Mouse (Mus musculus) hindbrain, embryonic 14.5 days (tissue): ENCODE data around the gene Aen. TPM values are rescaled to one million over a fixed set of nuclear protein-coding genes. Genes with fewer than 3 reads are reported as not detected.
A peak's percentile ranks its signal among the peaks of the same experiment; 100 is the strongest.

Experiments
- ATAC-seq: fragments of 200-750 bp; cut with Nextera tagmentation; 2 replicates; pipeline ENCODE4 v1.8.0; 2017; ENCODE audit warnings: moderate number of reproducible peaks, mild to moderate bottlenecking, moderate TSS enrichment, moderate library complexity; ENCODE audit not compliant: low FRiP score
- DNase-seq: peaks from one replicate; pipeline ENCODE4 v3.0.0-alpha.2; 2015; ENCODE audit warnings: low spot score
- H3K27ac ChIP-seq: fragments of 300-500 bp; sonication (generic); 2 replicates; pipeline ENCODE4 v1.5.1; 2014; ENCODE audit warnings: mild to moderate bottlenecking, moderate library complexity
- H3K27me3 ChIP-seq: fragments of 300-500 bp; sonication (generic); 2 replicates; pipeline ENCODE4 v1.6.1; 2014; ENCODE audit warnings: mild to moderate bottlenecking, low read length, mixed read lengths; ENCODE audit not compliant: control insufficient read depth, insufficient read depth
- H3K36me3 ChIP-seq: fragments of 300-500 bp; sonication (generic); replicated peaks from 2 replicates; pipeline ENCODE4 v1.6.1; 2014; ENCODE audit not compliant: control insufficient read depth, insufficient read depth
- H3K4me1 ChIP-seq: fragments of 300-500 bp; sonication (generic); replicated peaks from 2 replicates; pipeline ENCODE4 v1.6.1; 2014; ENCODE audit warnings: antibody characterized with exemption, low read length, mixed read lengths; ENCODE audit not compliant: control insufficient read depth, insufficient read depth
- H3K4me2 ChIP-seq: fragments of 300-500 bp; sonication (generic); replicated peaks from 2 replicates; pipeline ENCODE4 v1.6.1; 2014; ENCODE audit warnings: mild to moderate bottlenecking, moderate library complexity
- H3K4me3 ChIP-seq: fragments of 300-500 bp; sonication (generic); replicated peaks from 2 replicates; pipeline ENCODE4 v1.5.1; 2014; ENCODE audit warnings: mild to moderate bottlenecking, low read length
- H3K9ac ChIP-seq: fragments of 300-500 bp; sonication (generic); 2 replicates; pipeline ENCODE4 v1.6.1; 2014
- H3K9me3 ChIP-seq: fragments of 300-500 bp; sonication (generic); 2 replicates; pipeline ENCODE4 v1.6.1; 2016; ENCODE audit warnings: low read length; ENCODE audit not compliant: control insufficient read depth
- WGBS: fragments of 180-500 bp; shearing (Covaris S2); extraction: QIAGEN DNeasy Blood & Tissue Kit; methylation state at CpG from one replicate; pipeline ENCODE4 v1.1.7; 2014; 5-methylcytosine and 5-hydroxymethylcytosine counted together
- polyA plus RNA-seq: library from polyadenylated mRNA; unstranded; fragments of >200 nt; fragmentation: Nextera tagmentation; extraction: Ambion mirVana; gene quantifications from 2 replicates; pipeline ENCODE4 v1.2.1, GENCODE M21; 2014

The Aen gene
- polyA plus RNA-seq, 1 experiment from 2014 or later = 42.0 TPM

DNA sequence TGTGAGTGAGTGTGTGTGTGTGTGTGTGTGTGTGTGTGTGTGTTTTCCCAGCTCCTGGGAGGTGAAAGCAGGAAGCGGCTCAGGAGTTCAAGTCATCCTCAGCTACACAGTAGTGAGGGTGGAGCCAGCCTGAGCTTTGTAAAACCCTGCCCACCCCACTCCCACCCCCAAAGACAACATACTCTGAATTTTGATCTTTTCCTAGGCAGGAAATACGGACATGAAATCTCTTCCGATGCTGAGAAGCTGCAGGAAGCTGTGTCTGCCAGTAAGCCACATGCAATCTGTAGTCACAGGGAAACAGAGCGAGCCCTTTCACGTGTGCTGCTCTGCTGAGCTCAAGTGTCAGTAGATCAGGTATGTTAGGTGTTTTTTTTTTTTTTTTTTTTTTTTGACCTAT lies 26.9 kb upstream of the Aen start:
- no peak for ATAC-seq
- Histone ChIP-seq H3K27ac (no peak overlapping the region), H3K4me3 (no peak overlapping the region), H3K9ac (no peak overlapping the region), H3K9me3 (no peaks in the 10 kb centered on the region), H3K27me3 (no peaks in the 10 kb centered on the region), H3K36me3 (no peaks in the 10 kb centered on the region), H3K4me2 (no peak overlapping the region), H3K4me1 (no peaks in the 10 kb centered on the region)
- WGBS = 83% methylated on average over 5 of the region's 5 CpGs
- DNase-seq = no peak

DNA sequence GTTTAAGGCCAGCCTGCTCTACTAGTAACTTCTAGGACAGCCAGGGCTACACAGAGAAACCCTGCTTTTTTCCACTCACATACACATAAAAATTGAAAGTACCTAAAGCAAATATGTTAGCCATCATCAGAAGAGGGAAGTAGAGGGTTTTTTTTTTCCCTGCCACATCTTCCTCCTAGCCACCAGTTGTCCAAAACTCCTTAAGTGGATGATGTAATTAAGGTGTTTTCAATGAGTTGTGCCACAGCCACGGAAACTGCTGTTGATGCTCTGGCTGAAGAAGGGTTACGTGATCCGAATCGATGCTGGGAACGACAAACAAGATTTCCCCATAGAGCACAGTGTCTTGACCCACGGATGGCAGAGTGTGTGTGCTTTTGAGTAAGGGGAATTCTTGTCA lies 23.3 kb upstream of the Aen start:
- Histone ChIP-seq H3K4me1 (no peaks in the 10 kb centered on the region), H3K4me3 (no peak overlapping the region), H3K36me3 (no peaks in the 10 kb centered on the region), H3K4me2 (no peak overlapping the region), H3K9me3 (no peaks in the 10 kb centered on the region), H3K27ac (no peak overlapping the region), H3K9ac (no peak overlapping the region), H3K27me3 (no peaks in the 10 kb centered on the region)
- WGBS = 76% methylated on average over 6 of the region's 6 CpGs
- no peak for DNase-seq
- no peak for ATAC-seq

DNA sequence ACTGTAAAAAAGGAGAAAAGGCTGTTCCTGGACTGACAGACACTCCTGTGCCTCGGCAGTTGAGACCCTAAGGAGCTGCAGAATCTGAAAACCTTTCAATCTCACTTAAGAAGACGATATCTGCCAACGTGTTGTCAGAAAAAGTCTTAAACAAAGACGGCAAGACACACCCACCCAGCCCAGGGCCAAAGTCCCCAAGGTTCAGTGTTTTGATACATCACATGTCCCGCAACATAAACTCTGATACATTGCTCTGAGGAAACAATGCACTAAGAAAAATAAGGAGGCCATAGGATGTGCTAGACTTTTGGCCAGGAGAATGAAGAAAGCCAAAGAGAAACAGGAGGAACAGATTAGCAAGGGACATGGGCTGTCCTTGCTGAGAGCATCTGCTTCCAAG lies 22.8 kb upstream of the Aen start:
- Histone ChIP-seq H3K27me3 (no peaks in the 10 kb centered on the region), H3K4me2 (no peak overlapping the region), H3K4me1 (no peaks in the 10 kb centered on the region), H3K4me3 (no peak overlapping the region), H3K9ac (no peak overlapping the region), H3K27ac (no peak overlapping the region), H3K9me3 (no peaks in the 10 kb centered on the region), H3K36me3 (no peaks in the 10 kb centered on the region)
- ATAC-seq (no peak), DNase-seq (no peak)
- 81% methylated on average over 5 of the region's 5 CpGs for WGBS

DNA sequence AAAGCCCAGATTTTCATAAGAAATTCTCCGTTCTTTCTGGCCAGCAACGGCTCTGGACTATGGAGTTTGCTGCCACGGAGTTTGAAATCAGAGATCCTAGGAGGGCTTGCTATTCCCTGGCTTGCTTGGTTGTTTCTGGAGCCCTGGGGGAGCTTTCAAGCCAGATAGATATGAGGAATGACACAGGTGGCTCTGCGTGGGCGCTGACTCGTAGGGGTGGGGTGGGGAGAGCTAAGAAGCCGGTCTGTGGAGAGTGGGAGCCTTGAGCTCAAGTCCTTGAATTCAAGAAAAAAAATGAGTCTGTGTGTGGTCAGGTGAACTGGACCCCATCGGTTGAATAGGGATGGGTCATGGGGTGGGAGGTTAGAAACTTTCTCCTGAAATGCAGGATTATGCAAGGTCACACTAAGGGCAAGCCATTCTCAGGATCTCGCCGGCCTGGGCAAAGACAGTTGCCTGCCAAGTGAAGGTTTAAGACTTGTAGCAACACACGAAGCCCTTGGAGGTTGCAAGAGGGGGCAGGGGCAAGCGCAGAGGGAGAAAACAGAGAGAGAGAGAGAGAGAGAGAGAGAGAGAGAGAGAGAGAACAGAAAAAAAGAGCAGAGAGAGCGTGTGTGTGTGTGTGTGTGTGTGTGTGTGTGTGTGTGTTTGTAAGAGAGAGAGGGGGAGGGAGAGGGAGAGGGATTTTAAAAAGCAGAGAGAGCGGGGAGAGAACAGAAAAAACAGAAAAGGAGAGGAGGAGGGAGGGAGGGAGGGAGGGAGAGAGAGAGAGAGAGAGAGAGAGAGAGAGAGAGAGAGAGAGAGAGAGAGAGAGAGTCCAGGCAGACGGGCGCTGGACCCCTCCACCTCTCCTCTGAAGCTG lies 13.8 kb upstream of the Aen start:
- Histone ChIP-seq H3K4me3 (peak overlapping the region; percentile 65), H3K4me2 (peak overlapping the region; percentile 84), H3K27me3 (no peaks in the 10 kb centered on the region), H3K9ac (peak overlapping the region; percentile 77), H3K9me3 (no peaks in the 10 kb centered on the region), H3K36me3 (no peaks in the 10 kb centered on the region), H3K4me1 (peaks cover 45% of the 10 kb centered on the region), H3K27ac (peak overlapping the region; percentile 91)
- ATAC-seq = no peak
- 4% methylated on average over 15 of the region's 16 CpGs for WGBS
- DNase-seq = no peak

DNA sequence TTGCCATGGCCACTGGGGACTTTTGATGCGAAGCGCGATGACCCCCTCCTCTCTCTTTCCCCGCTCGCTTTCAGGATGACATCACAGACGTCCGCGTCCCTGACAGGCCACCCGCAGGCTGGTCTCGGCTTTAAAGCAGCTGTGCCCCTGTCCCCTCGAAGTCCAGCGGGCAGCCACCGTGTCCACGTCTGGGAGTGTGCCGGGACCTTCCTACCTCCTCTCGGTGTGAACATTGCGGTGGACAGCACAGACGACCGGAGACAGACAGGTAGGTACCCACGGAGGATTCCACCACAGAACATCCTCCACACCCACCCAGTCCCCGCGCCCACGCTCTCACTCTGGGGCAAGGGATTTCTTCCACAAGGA lies 13.2 kb upstream of the Aen start:
- ATAC-seq = peak; percentile 62
- H3K27me3 ChIP-seq = no peaks in the 10 kb centered on the region
- WGBS = under 1% methylated on average over 22 of the region's 23 CpGs
- no peaks in the 10 kb centered on the region for H3K9me3 ChIP-seq
- H3K4me3 ChIP-seq = peak overlapping the region; percentile 65
- H3K4me1 ChIP-seq = peaks cover 50% of the 10 kb centered on the region
- peak overlapping the region; percentile 77 for H3K9ac ChIP-seq
- DNase-seq = peak; percentile 73
- H3K36me3 ChIP-seq = no peaks in the 10 kb centered on the region
- peak overlapping the region; percentile 84 for H3K4me2 ChIP-seq
- peak overlapping the region; percentile 91 for H3K27ac ChIP-seq

DNA sequence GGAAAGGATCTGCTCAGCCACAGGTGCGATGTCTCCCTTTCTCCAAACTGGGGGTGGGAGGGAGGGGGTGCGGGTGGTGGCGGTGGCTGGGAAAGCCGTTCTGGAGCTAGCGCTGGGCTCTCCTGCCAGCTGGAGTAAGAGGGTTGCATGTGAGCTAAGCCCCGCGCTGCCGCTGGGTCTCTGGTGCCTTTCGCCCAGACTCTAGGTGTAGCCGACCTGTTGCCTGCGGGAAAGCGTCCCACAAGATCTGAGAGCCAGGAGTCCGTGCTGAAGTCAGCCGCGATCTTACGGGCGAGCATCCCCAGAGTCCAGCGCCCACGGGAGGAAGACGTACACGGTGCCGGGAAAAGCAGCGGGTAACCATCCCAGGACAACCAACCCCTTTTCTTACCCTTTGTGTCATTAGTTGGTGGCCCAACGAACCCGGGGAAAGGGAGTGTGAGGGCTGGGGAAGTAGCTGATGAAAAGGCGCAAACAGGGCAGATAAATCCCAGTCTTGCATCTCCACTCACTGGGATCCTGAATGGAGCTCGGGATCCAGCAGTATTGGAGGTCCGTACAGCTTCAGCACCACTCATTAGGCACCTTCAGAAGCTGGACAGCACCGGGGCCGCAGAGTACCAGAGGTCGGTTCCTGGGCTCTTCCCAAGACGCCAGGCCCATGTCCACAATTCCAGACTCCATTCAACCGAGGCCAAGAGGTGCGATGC lies 12.5 kb upstream of the Aen start:
- peaks cover 58% of the 10 kb centered on the region for H3K4me1 ChIP-seq
- peak overlapping the region; percentile 91 for H3K27ac ChIP-seq
- under 1% methylated on average over 34 of the region's 34 CpGs for WGBS
- H3K4me2 ChIP-seq = peak overlapping the region; percentile 84
- no peaks in the 10 kb centered on the region for H3K27me3 ChIP-seq
- no peak for DNase-seq
- no peaks in the 10 kb centered on the region for H3K9me3 ChIP-seq
- H3K4me3 ChIP-seq = peak overlapping the region; percentile 65
- no peaks in the 10 kb centered on the region for H3K36me3 ChIP-seq
- H3K9ac ChIP-seq = peak overlapping the region; percentile 77
- no peak for ATAC-seq

DNA sequence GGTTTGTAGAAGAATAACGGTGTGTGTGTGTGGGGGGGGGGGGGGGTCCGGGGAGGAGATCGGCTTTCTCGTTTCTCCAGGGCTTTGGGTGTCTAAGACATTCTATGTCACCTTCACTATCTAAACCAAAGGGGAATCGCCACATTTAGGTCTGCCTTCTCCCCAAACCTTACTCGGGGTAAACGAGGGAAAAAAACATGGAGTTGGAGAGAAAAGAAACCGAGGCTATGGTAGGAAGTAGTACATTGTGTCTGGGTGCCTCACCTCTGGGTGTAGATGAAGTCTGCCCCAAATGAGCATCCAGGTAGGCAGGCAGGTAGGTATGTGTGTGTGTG lies 12.0 kb upstream of the Aen start:
- DNase-seq = no peak
- Histone ChIP-seq H3K27me3 (no peaks in the 10 kb centered on the region), H3K27ac (peak overlapping the region; percentile 91), H3K4me1 (peaks cover 60% of the 10 kb centered on the region), H3K9ac (peak overlapping the region; percentile 77), H3K4me3 (peak overlapping the region; percentile 65), H3K9me3 (no peaks in the 10 kb centered on the region), H3K36me3 (no peaks in the 10 kb centered on the region), H3K4me2 (peak overlapping the region; percentile 84)
- 3% methylated on average over 8 of the region's 8 CpGs for WGBS
- ATAC-seq = no peak

DNA sequence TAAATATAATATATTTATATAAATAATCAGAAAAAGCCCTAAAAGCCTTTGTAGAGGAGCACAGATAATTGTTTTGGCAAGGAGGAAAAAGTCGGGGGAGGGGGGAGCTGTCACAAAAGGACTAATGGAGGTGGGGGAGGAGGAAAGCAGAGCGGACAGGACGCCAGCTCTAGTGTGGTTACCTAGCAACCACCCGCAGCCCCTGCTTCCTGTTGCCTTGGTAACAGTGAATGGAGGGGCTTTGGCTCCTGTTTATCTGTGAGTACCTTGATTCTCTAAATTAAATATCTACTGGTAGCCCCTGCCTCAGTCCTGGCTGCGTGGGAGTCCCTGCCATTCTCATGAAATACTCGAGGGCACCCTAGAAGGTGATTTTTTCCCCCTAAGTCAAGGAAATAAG lies 11.5 kb upstream of the Aen start:
- Histone ChIP-seq H3K9me3 (no peaks in the 10 kb centered on the region), H3K4me2 (peak overlapping the region; percentile 84), H3K4me3 (peak overlapping the region; percentile 65), H3K27ac (peak overlapping the region; percentile 91), H3K9ac (peak overlapping the region; percentile 77), H3K4me1 (peaks cover 60% of the 10 kb centered on the region), H3K36me3 (no peaks in the 10 kb centered on the region), H3K27me3 (no peaks in the 10 kb centered on the region)
- DNase-seq = peak; percentile 84
- 2% methylated on average over 6 of the region's 6 CpGs for WGBS
- peak; percentile 65 for ATAC-seq

DNA sequence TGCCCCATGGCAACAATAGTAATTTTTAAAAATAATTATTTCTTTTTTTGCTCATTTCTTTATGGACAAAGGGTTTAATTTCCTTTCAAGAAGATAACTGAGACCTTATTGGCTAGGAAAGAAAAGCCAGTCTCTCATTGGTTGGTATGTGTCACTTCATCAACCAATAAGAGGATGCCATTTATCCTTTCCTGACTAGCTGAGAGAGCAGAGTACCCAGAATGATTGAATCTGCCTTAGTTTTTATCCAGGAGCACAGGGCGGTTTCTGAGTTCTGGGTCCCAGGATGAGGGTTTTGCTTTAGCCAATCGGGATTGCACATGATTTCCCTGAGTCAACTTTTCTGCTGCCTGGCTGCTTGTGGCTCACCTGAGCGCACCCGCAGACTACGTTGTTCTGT lies 10.2 kb upstream of the Aen start:
- WGBS = 62% methylated on average over 5 of the region's 5 CpGs
- Histone ChIP-seq H3K27me3 (no peaks in the 10 kb centered on the region), H3K9ac (peak overlapping the region; percentile 57), H3K4me2 (peak overlapping the region; percentile 84), H3K9me3 (no peaks in the 10 kb centered on the region), H3K4me3 (peak overlapping the region; percentile 65), H3K4me1 (peaks cover 60% of the 10 kb centered on the region), H3K36me3 (no peaks in the 10 kb centered on the region), H3K27ac (peak overlapping the region; percentile 91)
- DNase-seq = peak; percentile 62
- no peak for ATAC-seq
